Mouse (Mus musculus): Measurements from ENCODE around the gene Isca1.
"Not testable (repeated sequence)": the region's sequence is repeated elsewhere in the genome, so short reads cannot be mapped to it uniquely, and the experiment has no call there.

The Isca1 gene

GRCm38 (mm10) chr13:59711984-59712383, 57.6 kb downstream of the Isca1 start, which contains the start of gene Spata31d1b:
Gene Spata31d1b (plus strand): TSS chr13:59712284.
- in situ Hi-C loops (cut with MboI; ENCODE audit: low pct_unique_long_range_greater_than_20kb in 1 of 2, low sequenced_read_pairs in 2 of 2, unreplicated experiment in 1 of 2), result not testable (repeated sequence)

GRCm38 (mm10) chr13:59710230-59710629, 59.4 kb downstream of the Isca1 start, which contains the start of gene Spata31d1a:
Gene Spata31d1a (minus strand): TSS chr13:59710330.
- in situ Hi-C loops (cut with MboI; ENCODE audit: low pct_unique_long_range_greater_than_20kb in 1 of 2, low sequenced_read_pairs in 2 of 2, unreplicated experiment in 1 of 2), result no loop called here
